Mouse (Mus musculus) frontal cortex, adult 2 months (tissue): ENCODE data around the gene Fbxo41. TPM values are rescaled to one million over a fixed set of nuclear protein-coding genes. Genes with fewer than 3 reads are reported as not detected.
A peak's percentile ranks its signal among the peaks of the same experiment; 100 is the strongest.

ENCODE experiments used
- DNase-seq, 2 experiments: peaks; one replicate each; pipeline ENCODE4 v3.0.0; 2022; ENCODE audit warnings: low spot score in 1 of 2; ENCODE audit errors: extremely low spot score in 1 of 2
- polyA plus RNA-seq: library from polyadenylated mRNA; depleted of rRNA; stranded (reverse); fragments of >200 nt; gene quantifications from 2 replicates; pipeline ENCODE4 v1.2.3, GENCODE M21; 2012; rRNA removed

Fbxo41 gene
- 51.0 and 52.0 TPM in 2 replicates for polyA plus RNA-seq

DNA sequence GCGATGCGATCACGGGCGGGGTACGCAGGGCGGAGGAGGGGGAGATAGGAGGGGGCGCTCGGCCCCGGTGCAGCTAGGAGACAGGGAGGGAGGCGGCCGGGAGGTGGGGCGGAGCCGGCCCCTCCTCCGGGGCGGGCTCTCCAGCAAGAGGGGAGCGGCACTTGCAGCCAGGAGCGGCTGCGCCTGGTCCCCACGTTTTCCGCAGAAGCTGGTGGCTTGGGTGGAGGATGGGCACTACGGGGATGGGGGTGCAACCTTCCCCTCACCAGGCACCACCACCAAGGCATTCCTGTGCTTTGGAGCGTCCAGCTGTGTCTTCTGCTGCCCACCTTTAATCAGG is at the start of gene Fbxo41:
Fbxo41 (minus strand) TSS at position 84 of the 340 bp plus-strand sequence.
- peak in 1 of 2 experiments; percentile 78 for DNase-seq

GRCm38 (mm10) chr6:85547642-85548041 is 44.8 kb upstream of the Fbxo41 start:
- no peak for DNase-seq

GRCm38 (mm10) chr6:85544251-85544881 is 41.6 kb upstream of the Fbxo41 start:
- peak; percentile 37 to 71 for DNase-seq

DNA sequence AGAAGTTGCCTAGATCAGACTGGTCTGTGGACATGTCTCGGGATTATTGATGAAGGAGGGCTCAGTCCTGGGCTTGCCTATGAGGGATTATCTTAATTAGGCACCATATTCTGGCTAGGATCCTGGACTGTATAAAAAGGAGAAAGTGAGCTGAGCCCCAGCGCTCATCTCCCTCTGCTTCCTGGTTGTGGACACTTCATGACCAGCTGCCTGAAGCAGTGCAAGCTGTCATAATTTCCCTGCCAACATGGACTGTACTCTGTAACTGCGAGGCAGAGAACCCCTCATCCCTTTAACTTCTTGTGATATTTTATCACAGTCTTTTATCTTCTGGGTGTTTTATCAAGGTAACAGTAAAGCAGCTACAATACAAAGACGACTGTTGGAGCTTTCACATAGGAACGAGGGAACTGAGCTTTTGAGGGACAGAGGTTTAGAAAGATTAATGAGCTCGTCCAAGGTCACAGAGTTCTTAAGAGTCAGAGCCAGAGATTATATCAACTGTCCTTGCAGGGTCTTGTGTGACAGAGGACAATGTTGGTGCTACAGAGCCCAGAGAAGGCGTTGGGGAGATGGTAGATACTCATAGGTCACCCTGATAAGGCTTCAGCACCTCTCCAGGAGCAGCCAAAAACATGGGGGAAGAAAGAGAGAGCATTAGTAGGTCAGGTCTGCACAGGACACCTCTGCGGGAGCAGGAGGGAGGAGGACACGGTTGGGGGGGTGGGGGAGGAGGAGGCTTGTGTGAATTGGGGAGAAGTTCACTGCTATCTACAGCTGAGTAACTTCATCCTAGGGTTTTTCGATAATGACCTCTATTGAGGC is 40.8 kb upstream of the Fbxo41 start:
- DNase-seq = no peak

DNA sequence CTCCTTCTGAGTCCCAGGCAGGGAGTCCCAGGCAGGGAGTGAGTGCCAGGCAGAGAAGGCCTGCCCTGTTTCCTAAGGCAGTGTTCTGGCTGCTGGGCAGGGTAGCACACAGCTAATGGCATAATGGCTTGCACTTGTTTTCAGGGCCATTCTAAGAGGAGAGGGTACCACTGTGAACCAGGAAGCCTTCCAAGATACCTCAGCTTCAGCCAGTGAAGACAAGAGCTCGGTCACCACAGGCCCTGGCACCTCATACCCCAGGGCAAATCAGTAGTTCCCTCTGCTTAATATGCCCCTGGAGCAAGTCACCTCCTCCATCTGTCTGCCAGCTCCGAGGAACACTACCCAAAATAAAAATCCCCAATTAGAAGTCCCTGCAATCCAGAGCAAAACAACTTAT is 20.0 kb upstream of the Fbxo41 start:
- DNase-seq = peak in 1 of 2 experiments; percentile 45

- no peak for DNase-seq
These were observed 19.2 kb upstream of the Fbxo41 start for GRCm38 (mm10) chr6:85522026-85522425.

GRCm38 (mm10) chr6:85518091-85518693 is 15.4 kb upstream of the Fbxo41 start:
- peak in 1 of 2 experiments; percentile 61 for DNase-seq

GRCm38 (mm10) chr6:85515941-85516340 is 13.1 kb upstream of the Fbxo41 start:
- DNase-seq = no peak

DNA sequence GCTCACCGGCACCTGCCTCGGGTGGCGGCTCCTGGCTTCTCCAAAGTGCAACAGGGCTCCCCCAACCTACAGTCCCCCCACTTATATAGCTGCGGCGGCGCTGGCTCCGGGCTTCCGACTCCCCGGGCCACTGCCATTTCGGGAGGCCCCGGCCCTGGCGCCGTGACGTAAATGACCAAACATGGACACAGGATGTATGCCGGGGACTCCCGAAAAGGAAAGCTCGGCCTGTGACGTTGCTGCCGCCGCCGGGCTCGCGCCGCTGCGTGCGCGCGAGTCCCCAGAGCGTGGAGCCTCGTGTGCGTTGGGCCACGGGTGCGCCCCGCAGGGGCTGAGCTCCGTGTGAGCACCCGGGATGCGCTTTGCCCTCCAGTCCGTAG is 10.7 kb upstream of the Fbxo41 start, which contains the start of gene Egr4:
Egr4 (minus strand) TSS at position 59 of the 380 bp plus-strand sequence.
- DNase-seq = peak; percentile 89 to 95

GRCm38 (mm10) chr6:85512577-85513530 is 10.1 kb upstream of the Fbxo41 start:
- DNase-seq = peak in 1 of 2 experiments; percentile 43

DNA sequence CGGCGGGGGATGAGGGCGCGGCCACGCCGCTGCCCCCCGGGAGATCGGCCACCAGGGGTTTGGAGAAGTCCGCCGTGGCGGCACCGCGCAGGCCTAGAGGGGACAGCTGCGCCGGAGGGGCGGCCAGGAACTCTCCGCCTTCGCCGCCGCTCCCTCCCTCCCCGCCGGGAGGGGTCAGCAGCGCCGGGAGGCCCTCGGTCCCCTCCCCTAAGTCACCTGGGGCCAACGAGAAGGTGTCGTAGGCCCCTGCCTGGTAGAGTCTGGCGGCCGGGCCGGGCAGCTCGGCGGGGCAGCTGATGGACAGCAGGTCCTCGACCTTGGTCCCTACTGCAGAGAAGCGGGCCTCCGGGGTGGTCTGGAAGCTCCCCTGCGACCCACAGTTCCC is 9.3 kb upstream of the Fbxo41 start:
- no peak for DNase-seq

DNA sequence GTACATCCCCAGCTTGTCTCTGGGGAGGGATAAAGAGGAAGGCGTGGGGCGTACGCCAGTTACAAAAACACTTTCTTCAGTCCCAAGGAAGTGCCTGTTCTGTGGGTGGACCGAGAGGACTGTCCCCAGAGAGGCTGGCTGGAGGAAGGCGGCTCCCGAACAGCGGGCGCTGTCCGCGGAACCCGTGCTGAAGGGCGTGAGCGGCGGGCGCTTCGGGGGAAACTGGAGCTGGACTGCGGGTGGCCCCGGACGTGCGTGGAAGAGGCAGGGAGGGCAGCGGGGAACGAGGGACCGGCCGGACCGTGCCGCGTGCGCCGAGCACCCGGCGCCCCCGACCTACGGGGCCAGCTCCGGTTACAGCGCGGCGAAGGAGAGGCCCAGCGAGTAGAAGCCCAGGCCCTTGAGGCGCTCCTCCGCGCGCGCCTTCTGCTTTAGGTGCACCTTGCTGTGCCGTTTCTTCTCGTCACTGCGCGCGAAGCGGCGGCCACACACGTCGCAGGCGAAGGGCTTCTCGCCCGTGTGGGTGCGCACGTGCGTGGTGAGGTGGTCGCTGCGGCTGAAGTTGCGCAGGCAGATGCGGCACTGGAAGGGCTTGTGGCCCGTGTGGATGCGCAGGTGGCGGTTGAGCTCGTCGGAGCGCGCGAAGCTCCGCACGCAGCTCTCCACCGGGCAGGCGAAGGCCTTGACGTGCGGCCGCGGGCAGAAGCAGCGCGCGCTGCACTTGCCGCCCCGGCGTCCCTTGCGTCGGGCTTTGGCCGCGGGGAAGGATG is 8.7 kb upstream of the Fbxo41 start:
- peak in 1 of 2 experiments; percentile 34 for DNase-seq

- peak; percentile 62 to 94 for DNase-seq
These were observed 7.7 kb upstream of the Fbxo41 start for GRCm38 (mm10) chr6:85510476-85510875.

GRCm38 (mm10) chr6:85508602-85509001 is 5.8 kb upstream of the Fbxo41 start:
- peak in 1 of 2 experiments; percentile 42 for DNase-seq

DNA sequence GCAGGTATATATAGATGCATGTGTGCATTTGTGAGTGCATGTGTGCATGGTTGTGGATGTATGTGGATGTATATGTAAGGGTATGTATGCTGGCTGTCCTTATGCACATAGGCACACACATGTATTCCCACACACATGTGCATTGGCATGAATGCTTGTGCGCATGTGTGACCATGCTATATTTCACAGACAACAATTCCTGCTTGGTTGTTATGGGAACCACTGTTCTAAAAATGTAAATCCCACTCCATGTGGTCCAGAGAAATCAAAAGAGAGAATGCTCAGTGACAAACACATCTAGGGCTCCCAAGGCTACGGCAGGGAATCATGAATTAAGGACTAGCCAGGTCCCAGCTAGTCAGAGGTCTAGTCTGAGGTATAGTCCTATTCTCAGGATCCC is 2.1 kb upstream of the Fbxo41 start:
- DNase-seq = no peak

DNA sequence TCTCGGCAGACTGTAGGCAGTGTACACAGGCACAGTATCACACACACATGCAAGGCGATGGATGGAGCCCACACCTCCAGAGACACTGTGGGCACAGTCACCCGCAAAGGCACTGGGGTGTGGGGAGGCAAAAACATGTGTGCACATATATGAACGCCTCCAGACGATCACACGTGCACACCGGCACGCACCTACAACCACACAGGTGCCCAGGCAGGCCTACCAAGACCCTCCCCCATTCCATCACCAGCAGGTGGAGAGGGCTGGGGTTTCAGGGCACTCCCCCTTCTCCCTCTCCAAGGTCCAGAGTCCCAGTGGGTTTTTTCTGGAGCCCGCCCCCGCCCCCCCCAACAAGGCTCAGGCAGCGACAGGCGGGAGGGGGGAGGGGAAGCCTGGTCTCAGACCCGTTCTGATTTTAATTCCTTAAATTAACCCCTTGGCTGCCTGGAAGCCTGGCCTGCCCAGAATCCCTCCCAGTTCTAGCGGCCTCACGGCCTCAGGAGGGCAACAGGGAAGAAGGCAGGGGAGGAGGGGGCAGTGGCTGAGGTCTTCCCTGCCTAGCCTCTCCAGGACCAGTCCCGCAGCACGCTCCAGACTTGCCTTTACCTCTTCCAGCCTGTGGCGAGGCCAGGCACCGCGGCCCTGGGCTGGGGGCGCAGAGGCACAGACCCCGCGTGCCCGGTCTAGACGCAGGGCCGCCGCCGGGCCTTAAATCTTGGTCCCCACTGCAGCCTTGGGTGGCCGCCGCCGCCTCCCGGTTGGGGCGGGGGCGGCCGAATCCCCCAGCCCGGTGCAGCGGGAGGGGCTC is 487 bp downstream of the Fbxo41 start:
- DNase-seq = no peak

DNA sequence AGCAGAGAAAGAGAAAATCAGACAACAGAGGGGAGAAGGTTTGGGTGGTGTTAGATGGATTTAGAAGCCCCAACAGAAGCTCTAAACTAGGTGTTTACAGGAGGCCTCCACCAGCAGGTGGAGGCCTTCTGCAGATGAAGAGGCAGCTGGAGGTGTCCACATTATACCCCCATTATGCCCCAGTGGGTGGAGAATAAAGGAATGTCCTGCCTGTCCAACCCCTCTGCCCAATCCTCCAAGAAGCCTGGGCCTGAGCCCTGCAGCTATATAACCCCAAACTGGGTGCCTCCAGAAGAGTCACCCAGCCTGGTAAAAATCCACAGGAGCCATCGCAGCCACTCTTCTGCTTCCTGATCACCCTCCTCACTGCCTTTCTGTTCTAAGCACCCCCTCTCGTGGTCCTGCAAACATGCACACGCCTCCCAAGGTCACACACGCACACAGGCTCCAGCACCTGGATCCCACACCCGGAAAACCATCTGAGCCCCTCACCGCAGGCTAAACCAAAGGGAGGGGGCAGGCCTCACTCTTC is 1.2 kb downstream of the Fbxo41 start:
- DNase-seq = no peak

DNA sequence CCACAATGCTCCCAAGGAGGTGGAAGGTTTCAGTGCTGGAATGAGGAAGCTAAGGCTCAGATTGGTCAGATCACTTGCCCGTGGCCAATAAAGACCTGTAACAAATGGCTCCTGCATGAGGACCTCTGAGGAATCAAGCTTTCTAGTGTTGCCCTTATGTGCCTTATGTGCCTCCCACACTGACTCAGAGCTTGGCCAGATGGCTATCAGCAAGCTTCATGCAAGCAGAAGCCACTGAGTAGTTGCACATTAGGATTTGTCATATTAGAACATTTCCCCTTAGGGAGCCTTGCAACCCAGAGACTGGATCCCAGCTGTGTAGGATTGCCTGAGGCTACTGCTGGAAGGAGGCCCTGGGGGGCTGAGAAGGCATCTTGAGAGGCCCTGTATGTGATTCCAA is 2.4 kb downstream of the Fbxo41 start:
- no peak for DNase-seq

DNA sequence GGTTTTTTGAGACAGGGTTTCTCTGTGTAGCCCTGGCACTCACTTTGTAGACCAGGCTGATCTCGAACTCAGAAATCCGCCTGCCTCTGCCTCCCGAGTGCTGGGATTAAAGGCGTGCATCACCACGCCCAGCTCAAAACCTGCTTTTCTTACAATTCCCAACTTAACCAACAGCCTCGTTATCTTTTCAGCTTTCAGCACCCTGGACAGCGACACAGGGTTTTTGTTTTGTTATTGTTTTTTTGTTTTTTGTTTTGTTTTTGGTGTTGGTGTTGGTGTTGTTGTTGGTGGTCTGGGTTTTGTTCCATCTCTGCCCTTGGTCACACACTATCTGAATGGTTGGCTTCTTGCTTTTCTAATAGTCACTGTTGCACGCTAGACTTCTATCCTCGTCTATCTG is 4.6 kb downstream of the Fbxo41 start:
- no peak for DNase-seq
